Mouse (Mus musculus) heart, embryonic 15.5 days (tissue): ENCODE data around the gene Glb1l3. TPM values are rescaled to one million over a fixed set of nuclear protein-coding genes. Genes with fewer than 3 reads are reported as not detected.
"Not testable (repeated sequence)": the region's sequence is repeated elsewhere in the genome, so short reads cannot be mapped to it uniquely, and the experiment has no call there.

ENCODE experiments used
- ATAC-seq: fragments of 200-750 bp; cut with Nextera tagmentation; replicated peaks from 2 replicates; pipeline ENCODE4 v1.8.0; 2017; ENCODE audit warnings: low read depth, moderate TSS enrichment; ENCODE audit not compliant: insufficient number of reproducible peaks, insufficient read depth, low FRiP score
- H3K27ac ChIP-seq: fragments of 300-500 bp; sonication (generic); 2 replicates; pipeline ENCODE4 v1.5.1; 2015; ENCODE audit warnings: mild to moderate bottlenecking, inconsistent platforms
- H3K27me3 ChIP-seq: fragments of 300-500 bp; sonication (generic); 2 replicates; pipeline ENCODE4 v1.6.1; 2015; ENCODE audit warnings: inconsistent platforms
- H3K36me3 ChIP-seq: fragments of 300-500 bp; sonication (generic); 2 replicates; pipeline ENCODE4 v1.6.1; 2015; ENCODE audit warnings: mild to moderate bottlenecking, inconsistent platforms
- H3K4me1 ChIP-seq: fragments of 300-500 bp; sonication (generic); replicated peaks from 2 replicates; pipeline ENCODE4 v1.6.1; 2015; ENCODE audit warnings: inconsistent platforms
- H3K4me2 ChIP-seq: fragments of 300-500 bp; sonication (generic); 2 replicates; pipeline ENCODE4 v1.6.1; 2015; ENCODE audit warnings: inconsistent platforms, mild to moderate bottlenecking, moderate library complexity
- H3K4me3 ChIP-seq: fragments of 300-500 bp; sonication (generic); 2 replicates; pipeline ENCODE4 v1.5.1; 2015; ENCODE audit warnings: mild to moderate bottlenecking, inconsistent platforms
- H3K9ac ChIP-seq: fragments of 300-500 bp; sonication (generic); 2 replicates; pipeline ENCODE4 v1.6.1; 2015; ENCODE audit warnings: mild to moderate bottlenecking, inconsistent platforms
- H3K9me3 ChIP-seq: fragments of 300-500 bp; sonication (generic); replicated peaks from 2 replicates; pipeline ENCODE4 v1.6.1; 2016; ENCODE audit warnings: inconsistent platforms
- WGBS: fragments of 180-500 bp; shearing (Covaris S2); methylation state at CpG from one replicate; pipeline ENCODE4 v1.1.7; 2015; ENCODE audit warnings: mixed read lengths; 5-methylcytosine and 5-hydroxymethylcytosine counted together
- polyA plus RNA-seq: library from polyadenylated mRNA; unstranded; fragments of >200 nt; fragmentation: Nextera tagmentation; extraction: Ambion mirVana; gene quantifications from 2 replicates; pipeline ENCODE4 v1.2.1, GENCODE M21; 2015

Gene Glb1l3
- polyA plus RNA-seq, result not detected in 2 replicates

GRCm38 (mm10) chr9:26860751-26861150 is at the start of gene Glb1l3:
TSS of gene Glb1l3 (minus strand) at chr9:26860890.
- WGBS, result 68% methylated on average over 5 of the region's 5 CpGs
- Histone ChIP-seq H3K36me3 (no peaks in the 10 kb centered on the region), H3K4me2 (no peak within 1 kb of the TSS), H3K4me1 (no peaks in the 10 kb centered on the region), H3K9ac (no peak within 1 kb of the TSS), H3K27me3 (no peaks in the 10 kb centered on the region), H3K9me3 (no peaks in the 10 kb centered on the region), H3K4me3 (no peak within 1 kb of the TSS), H3K27ac (no peak within 1 kb of the TSS)
- ATAC-seq, result 0 out of 2 replicates have a peak, but pooled peaks have one; percentile 18

DNA sequence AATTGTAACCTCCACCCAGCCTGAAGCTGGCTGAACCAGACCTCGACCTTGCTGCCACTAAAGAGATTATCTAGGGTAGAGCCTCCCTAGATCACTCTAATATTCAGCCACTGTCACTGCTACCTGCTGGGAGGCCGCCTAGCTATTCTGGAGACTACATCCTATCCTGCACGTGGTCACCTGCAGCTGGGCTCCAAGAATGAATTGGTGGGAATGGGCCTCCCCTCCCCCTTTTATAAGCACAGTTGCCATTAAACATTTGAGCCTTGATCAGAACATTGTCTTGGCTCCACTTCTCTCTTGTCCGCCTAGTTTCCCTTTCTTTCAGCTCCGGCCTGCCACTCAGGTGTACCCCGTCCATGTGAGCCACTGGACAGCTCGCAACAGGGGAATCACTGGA is 9.2 kb upstream of the Glb1l3 start:
- ATAC-seq, H3K4me1 ChIP-seq, H3K9ac ChIP-seq, H3K36me3 ChIP-seq, H3K4me2 ChIP-seq, H3K27me3 ChIP-seq, H3K9me3 ChIP-seq, H3K4me3 ChIP-seq, H3K27ac ChIP-seq: not testable (repeated sequence)
- 78% methylated on average over 7 of the region's 7 CpGs for WGBS

- Histone ChIP-seq H3K4me1 (no peaks in the 10 kb centered on the region), H3K27me3 (no peaks in the 10 kb centered on the region), H3K36me3 (no peaks in the 10 kb centered on the region), H3K4me3 (no peak overlapping the region), H3K4me2 (no peak overlapping the region), H3K9ac (no peak overlapping the region), H3K9me3 (no peaks in the 10 kb centered on the region), H3K27ac (no peak overlapping the region)
- WGBS, result 64% methylated on average over 3 of the region's 3 CpGs
- no peak for ATAC-seq
Measured at GRCm38 (mm10) chr9:26831089-26831488, 29.6 kb downstream of the Glb1l3 start.

GRCm38 (mm10) chr9:26819942-26820341 is 40.7 kb downstream of the Glb1l3 start:
- Histone ChIP-seq H3K27me3 (no peaks in the 10 kb centered on the region), H3K27ac (no peak overlapping the region), H3K9ac (no peak overlapping the region), H3K9me3 (no peaks in the 10 kb centered on the region), H3K36me3 (no peaks in the 10 kb centered on the region), H3K4me2 (no peak overlapping the region), H3K4me3 (no peak overlapping the region), H3K4me1 (no peaks in the 10 kb centered on the region)
- WGBS, result 44% methylated on average over 1 of the region's 1 CpGs
- no peak for ATAC-seq

DNA sequence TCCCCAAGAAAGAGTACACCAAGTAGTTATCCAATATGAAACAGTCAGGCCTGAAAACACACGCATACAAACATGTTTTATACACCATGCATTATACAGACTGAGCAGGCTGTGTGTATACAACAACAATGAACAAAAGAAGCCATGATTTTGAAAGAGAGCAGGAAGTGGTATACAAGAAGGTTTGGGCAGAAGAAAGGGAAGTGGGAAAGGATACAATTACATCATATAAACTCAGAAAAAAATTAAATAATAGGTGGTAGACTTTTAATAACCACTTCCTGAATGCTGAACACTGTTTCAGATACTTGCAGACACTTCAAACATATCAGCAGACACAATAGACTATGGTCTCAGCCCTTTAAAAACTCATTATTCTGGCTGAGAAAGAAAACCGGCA is 52.0 kb downstream of the Glb1l3 start:
- no peak overlapping the region for H3K4me3 ChIP-seq
- H3K27me3 ChIP-seq, result no peaks in the 10 kb centered on the region
- no peak overlapping the region for H3K4me2 ChIP-seq
- peaks cover 5% of the 10 kb centered on the region; the same call in 1 of the 2 replicates for H3K4me1 ChIP-seq
- no peaks in the 10 kb centered on the region for H3K9me3 ChIP-seq
- H3K27ac ChIP-seq, result no peak overlapping the region
- WGBS, result 58% methylated on average over 2 of the region's 2 CpGs
- H3K36me3 ChIP-seq, result no peaks in the 10 kb centered on the region
- ATAC-seq, result no peak
- H3K9ac ChIP-seq, result no peak overlapping the region

- no peaks in the 10 kb centered on the region for H3K27me3 ChIP-seq
- H3K36me3 ChIP-seq, result no peaks in the 10 kb centered on the region
- WGBS, result 1% methylated on average over 33 of the region's 33 CpGs
- peak; percentile 100 for ATAC-seq
- peak within 1 kb of the TSS; percentile 39 for H3K9ac ChIP-seq
- H3K4me1 ChIP-seq, result peaks cover 5% of the 10 kb centered on the region; the same call in 1 of the 2 replicates
- peak within 1 kb of the TSS; percentile 85 for H3K4me2 ChIP-seq
- peak within 1 kb of the TSS; percentile 60 for H3K27ac ChIP-seq
- H3K9me3 ChIP-seq, result no peaks in the 10 kb centered on the region
- peak within 1 kb of the TSS; percentile 55 for H3K4me3 ChIP-seq
Measured at GRCm38 (mm10) chr9:26805935-26806666, 54.6 kb downstream of the Glb1l3 start, which contains the start of gene Glb1l2. TSS of gene Glb1l2 (minus strand) at chr9:26806468.

GRCm38 (mm10) chr9:26804321-26804720 is 56.4 kb downstream of the Glb1l3 start:
- no peak for ATAC-seq
- Histone ChIP-seq H3K9me3 (no peaks in the 10 kb centered on the region), H3K4me1 (peaks cover 5% of the 10 kb centered on the region; the same call in 1 of the 2 replicates), H3K27ac (no peak overlapping the region), H3K9ac (no peak overlapping the region), H3K27me3 (no peaks in the 10 kb centered on the region), H3K4me2 (no peak overlapping the region), H3K36me3 (no peaks in the 10 kb centered on the region), H3K4me3 (no peak overlapping the region)

- no peak for ATAC-seq
- no peaks in the 10 kb centered on the region for H3K27me3 ChIP-seq
- no peaks in the 10 kb centered on the region for H3K9me3 ChIP-seq
- no peaks in the 10 kb centered on the region for H3K36me3 ChIP-seq
- no peak overlapping the region for H3K27ac ChIP-seq
- no peak overlapping the region for H3K9ac ChIP-seq
- no peak overlapping the region for H3K4me3 ChIP-seq
- no peak overlapping the region for H3K4me2 ChIP-seq
- no peaks in the 10 kb centered on the region for H3K4me1 ChIP-seq
- WGBS, result 94% methylated on average over 2 of the region's 2 CpGs
Measured at GRCm38 (mm10) chr9:26800357-26800756, 60.3 kb downstream of the Glb1l3 start.

- H3K4me3 ChIP-seq, result no peak overlapping the region
- no peak overlapping the region for H3K27ac ChIP-seq
- H3K9me3 ChIP-seq, result no peaks in the 10 kb centered on the region
- ATAC-seq, result no peak
- no peaks in the 10 kb centered on the region for H3K27me3 ChIP-seq
- H3K4me1 ChIP-seq, result no peaks in the 10 kb centered on the region
- H3K36me3 ChIP-seq, result no peaks in the 10 kb centered on the region
- WGBS, result 56% methylated on average over 1 of the region's 1 CpGs
- no peak overlapping the region for H3K9ac ChIP-seq
- H3K4me2 ChIP-seq, result no peak overlapping the region
Measured at GRCm38 (mm10) chr9:26798731-26799130, 62.0 kb downstream of the Glb1l3 start.

DNA sequence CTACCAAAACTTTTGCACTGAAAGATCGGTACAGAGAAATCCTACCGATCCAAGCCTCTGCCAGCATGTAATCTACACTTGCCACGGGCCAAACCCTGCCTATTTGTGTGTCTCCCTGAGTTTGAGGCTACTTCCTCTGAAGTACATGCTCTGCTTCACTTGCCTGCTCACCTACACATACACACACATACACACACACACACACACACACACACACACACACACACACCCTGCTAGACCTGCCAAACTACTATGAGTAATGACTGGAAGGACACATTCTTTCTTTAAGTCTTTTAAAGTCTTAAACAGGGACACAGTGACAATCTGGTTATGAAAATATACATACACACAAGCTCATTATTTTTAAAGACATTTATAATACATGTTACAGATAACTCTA is 62.5 kb downstream of the Glb1l3 start:
- Histone ChIP-seq H3K36me3 (no peaks in the 10 kb centered on the region), H3K27ac (no peak overlapping the region), H3K27me3 (no peaks in the 10 kb centered on the region), H3K9ac (no peak overlapping the region), H3K4me2 (no peak overlapping the region), H3K4me1 (no peaks in the 10 kb centered on the region), H3K4me3 (no peak overlapping the region), H3K9me3 (no peaks in the 10 kb centered on the region)
- no peak for ATAC-seq
- WGBS, result 72% methylated on average over 3 of the region's 3 CpGs

GRCm38 (mm10) chr9:26792829-26793228 is 67.9 kb downstream of the Glb1l3 start:
- WGBS, result 50% methylated on average over 3 of the region's 3 CpGs
- H3K4me1 ChIP-seq, result no peaks in the 10 kb centered on the region
- H3K27ac ChIP-seq, result no peak overlapping the region
- no peaks in the 10 kb centered on the region for H3K36me3 ChIP-seq
- H3K4me2 ChIP-seq, result no peak overlapping the region
- H3K27me3 ChIP-seq, result no peaks in the 10 kb centered on the region
- no peaks in the 10 kb centered on the region for H3K9me3 ChIP-seq
- no peak overlapping the region for H3K4me3 ChIP-seq
- H3K9ac ChIP-seq, result no peak overlapping the region
- ATAC-seq, result no peak

DNA sequence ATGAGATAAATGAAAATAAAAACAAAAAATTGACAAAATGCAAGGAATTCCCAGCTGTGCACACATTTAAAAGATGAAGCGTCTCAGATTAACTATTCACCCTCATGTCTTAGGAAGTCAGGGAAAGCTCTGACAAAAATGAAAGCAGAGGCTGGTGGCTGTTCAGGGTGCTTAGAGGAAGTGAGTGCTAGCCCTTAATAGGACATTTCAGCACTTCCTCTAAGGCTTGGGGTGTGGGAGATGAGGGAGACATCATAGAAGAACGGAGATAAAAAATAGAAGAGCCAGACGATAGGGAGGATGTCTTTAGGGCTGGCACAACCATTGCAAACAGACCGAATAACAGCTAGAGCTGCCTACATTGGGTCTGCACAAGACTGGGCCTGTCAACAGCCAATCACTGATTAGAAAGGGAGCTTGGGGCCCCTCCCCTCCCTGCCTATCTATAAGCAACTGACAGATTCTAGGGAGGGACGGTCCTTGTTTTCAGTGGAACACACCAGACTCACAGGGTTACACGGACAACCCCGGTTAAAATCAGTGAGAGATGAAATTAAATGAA is 77.2 kb downstream of the Glb1l3 start:
- WGBS, result 24% methylated on average over 7 of the region's 7 CpGs
- peak overlapping the region; percentile 21 for H3K4me3 ChIP-seq
- H3K4me2 ChIP-seq, result peak overlapping the region; percentile 48
- H3K27ac ChIP-seq, result no peak overlapping the region
- H3K9ac ChIP-seq, result no peak overlapping the region
- H3K36me3 ChIP-seq, result no peaks in the 10 kb centered on the region
- no peaks in the 10 kb centered on the region for H3K9me3 ChIP-seq
- peaks cover 4% of the 10 kb centered on the region for H3K4me1 ChIP-seq
- ATAC-seq, result no peak
- no peaks in the 10 kb centered on the region for H3K27me3 ChIP-seq
